Mouse (Mus musculus): ENCODE measurements around the gene Zbtb1.

GRCm38 (mm10) chr12:76335641-76336040 lies 34.4 kb upstream of the Zbtb1 start:
- no peak for TF ChIP-seq GATA1 (IDR thresholded peaks at IDR 0.05; ENCODE audit: low read length)
- TF ChIP-seq TAL1 (IDR thresholded peaks at IDR 0.05; ENCODE audit: low read length) = no peak
